Mouse (Mus musculus) embryonic facial prominence, embryonic 13.5 days (tissue): ENCODE data around the gene Zdhhc1. TPM values are rescaled to one million over a fixed set of nuclear protein-coding genes. Genes with fewer than 3 reads are reported as not detected.

Experiments used
- ATAC-seq: fragments of 200-750 bp; cut with Nextera tagmentation; 2 replicates; pipeline ENCODE4 v1.8.0; 2017; ENCODE audit warnings: low read depth; ENCODE audit not compliant: insufficient number of reproducible peaks, insufficient read depth, low FRiP score, low TSS enrichment
- H3K27ac ChIP-seq: fragments of 300-500 bp; sonication (generic); 2 replicates; pipeline ENCODE4 v1.5.1; 2015; ENCODE audit warnings: moderate library complexity, mild to moderate bottlenecking, inconsistent platforms
- H3K27me3 ChIP-seq: fragments of 300-500 bp; sonication (generic); 2 replicates; pipeline ENCODE4 v1.6.1; 2015; ENCODE audit warnings: mild to moderate bottlenecking, inconsistent platforms
- H3K36me3 ChIP-seq: fragments of 300-500 bp; sonication (generic); 2 replicates; pipeline ENCODE4 v1.6.1; 2015; ENCODE audit warnings: mild to moderate bottlenecking, inconsistent platforms
- H3K4me1 ChIP-seq: fragments of 300-500 bp; sonication (generic); 2 replicates; pipeline ENCODE4 v1.6.1; 2015; ENCODE audit warnings: inconsistent platforms
- H3K4me2 ChIP-seq: fragments of 300-500 bp; sonication (generic); 2 replicates; pipeline ENCODE4 v1.6.1; 2015; ENCODE audit warnings: moderate library complexity, mild to moderate bottlenecking, inconsistent platforms
- H3K4me3 ChIP-seq: fragments of 300-500 bp; sonication (generic); 2 replicates; pipeline ENCODE4 v1.5.1; 2015; ENCODE audit warnings: mild to moderate bottlenecking, inconsistent platforms
- H3K9ac ChIP-seq: fragments of 300-500 bp; sonication (generic); 2 replicates; pipeline ENCODE4 v1.6.1; 2015; ENCODE audit warnings: mild to moderate bottlenecking, inconsistent platforms
- H3K9me3 ChIP-seq: fragments of 300-500 bp; sonication (generic); 2 replicates; pipeline ENCODE4 v1.6.1; 2016; ENCODE audit warnings: inconsistent platforms
- WGBS: fragments of 180-500 bp; shearing (Covaris S2); methylation state at CpG from one replicate; pipeline ENCODE4 v1.1.7; 2015; ENCODE audit warnings: mixed read lengths; 5-methylcytosine and 5-hydroxymethylcytosine counted together
- polyA plus RNA-seq: library from polyadenylated mRNA; unstranded; fragments of >200 nt; fragmentation: Nextera tagmentation; extraction: Ambion mirVana; gene quantifications from 2 replicates; pipeline ENCODE4 v1.2.1, GENCODE M21; 2015

Zdhhc1 gene
- polyA plus RNA-seq, 1 experiment from 2014 or later = 53.3 TPM

GRCm38 (mm10) chr8:105516018-105516645 is 19.4 kb upstream of the Zdhhc1 start:
- Histone ChIP-seq H3K36me3 (0 out of 2 replicates have a peak, but pooled peaks cover 1% of the 10 kb centered on the region), H3K9me3 (no peaks in the 10 kb centered on the region), H3K27me3 (peaks cover 43% of the 10 kb centered on the region), H3K4me3 (peak overlapping the region; percentile 20), H3K4me2 (peak overlapping the region; percentile 51), H3K9ac (0 out of 2 replicates have a peak overlapping the region, but pooled peaks have one; percentile 44), H3K27ac (no peak overlapping the region), H3K4me1 (peaks cover 29% of the 10 kb centered on the region)
- ATAC-seq = 0 out of 2 replicates have a peak, but pooled peaks have one; percentile 30
- WGBS = 10% methylated on average over 12 of the region's 12 CpGs

- H3K4me3 ChIP-seq = no peak overlapping the region
- H3K4me2 ChIP-seq = no peak overlapping the region
- no peak overlapping the region for H3K9ac ChIP-seq
- H3K9me3 ChIP-seq = no peaks in the 10 kb centered on the region
- no peak overlapping the region for H3K27ac ChIP-seq
- peaks cover 34% of the 10 kb centered on the region for H3K27me3 ChIP-seq
- ATAC-seq = no peak
- H3K4me1 ChIP-seq = peaks cover 32% of the 10 kb centered on the region
- H3K36me3 ChIP-seq = no peaks in the 10 kb centered on the region
- WGBS = 72% methylated on average over 5 of the region's 5 CpGs
These were observed 18.0 kb upstream of the Zdhhc1 start for GRCm38 (mm10) chr8:105514656-105515055.

GRCm38 (mm10) chr8:105514194-105514593 is 17.5 kb upstream of the Zdhhc1 start:
- WGBS = 88% methylated on average over 6 of the region's 6 CpGs
- Histone ChIP-seq H3K36me3 (no peaks in the 10 kb centered on the region), H3K27me3 (peaks cover 29% of the 10 kb centered on the region), H3K4me2 (no peak overlapping the region), H3K4me1 (peaks cover 32% of the 10 kb centered on the region), H3K27ac (no peak overlapping the region), H3K9ac (no peak overlapping the region), H3K4me3 (no peak overlapping the region), H3K9me3 (no peaks in the 10 kb centered on the region)
- no peak for ATAC-seq

GRCm38 (mm10) chr8:105509997-105510735 is 13.5 kb upstream of the Zdhhc1 start:
- Histone ChIP-seq H3K9me3 (no peaks in the 10 kb centered on the region), H3K4me2 (peak overlapping the region; percentile 24; the same call in 1 of the 2 replicates), H3K27me3 (no peaks in the 10 kb centered on the region; the same call in 1 of the 2 replicates), H3K9ac (no peak overlapping the region), H3K27ac (peak overlapping the region; percentile 76), H3K4me3 (no peak overlapping the region), H3K36me3 (no peaks in the 10 kb centered on the region), H3K4me1 (peaks cover 26% of the 10 kb centered on the region)
- ATAC-seq = no peak
- 31% methylated on average over 12 of the region's 12 CpGs for WGBS

- Histone ChIP-seq H3K9ac (no peak overlapping the region), H3K4me3 (no peak overlapping the region), H3K4me2 (peak overlapping the region; percentile 9; the same call in 1 of the 2 replicates), H3K36me3 (no peaks in the 10 kb centered on the region), H3K9me3 (no peaks in the 10 kb centered on the region), H3K27me3 (no peaks in the 10 kb centered on the region), H3K27ac (peak overlapping the region; percentile 76), H3K4me1 (peaks cover 26% of the 10 kb centered on the region)
- ATAC-seq = peak; percentile 74
- WGBS = 27% methylated on average over 2 of the region's 2 CpGs
These were observed 12.1 kb upstream of the Zdhhc1 start for GRCm38 (mm10) chr8:105508758-105509157.

- Histone ChIP-seq H3K4me3 (no peak overlapping the region), H3K9me3 (no peaks in the 10 kb centered on the region), H3K4me2 (no peak overlapping the region), H3K27me3 (no peaks in the 10 kb centered on the region), H3K36me3 (no peaks in the 10 kb centered on the region), H3K27ac (no peak overlapping the region), H3K9ac (no peak overlapping the region), H3K4me1 (peaks cover 26% of the 10 kb centered on the region)
- 65% methylated on average over 6 of the region's 6 CpGs for WGBS
- ATAC-seq = no peak
These were observed 10.3 kb upstream of the Zdhhc1 start for GRCm38 (mm10) chr8:105506977-105507376.

- no peak overlapping the region for H3K4me2 ChIP-seq
- ATAC-seq = no peak
- no peaks in the 10 kb centered on the region for H3K9me3 ChIP-seq
- H3K4me1 ChIP-seq = peaks cover 15% of the 10 kb centered on the region
- H3K27ac ChIP-seq = peak overlapping the region; percentile 39; the same call in 1 of the 2 replicates
- H3K9ac ChIP-seq = no peak overlapping the region
- H3K27me3 ChIP-seq = no peaks in the 10 kb centered on the region
- WGBS = 89% methylated on average over 3 of the region's 3 CpGs
- H3K36me3 ChIP-seq = no peaks in the 10 kb centered on the region
- no peak overlapping the region for H3K4me3 ChIP-seq
These were observed 7.9 kb upstream of the Zdhhc1 start for GRCm38 (mm10) chr8:105504617-105505016.

- no peak overlapping the region for H3K9ac ChIP-seq
- no peak overlapping the region for H3K4me3 ChIP-seq
- ATAC-seq = no peak
- no peak overlapping the region for H3K27ac ChIP-seq
- no peak overlapping the region for H3K4me2 ChIP-seq
- no peaks in the 10 kb centered on the region for H3K36me3 ChIP-seq
- no peaks in the 10 kb centered on the region for H3K27me3 ChIP-seq
- H3K9me3 ChIP-seq = no peaks in the 10 kb centered on the region
- 77% methylated on average over 12 of the region's 12 CpGs for WGBS
- peaks cover 17% of the 10 kb centered on the region for H3K4me1 ChIP-seq
These were observed 3.1 kb upstream of the Zdhhc1 start for GRCm38 (mm10) chr8:105499787-105500186.

GRCm38 (mm10) chr8:105495350-105496302 is 1.1 kb downstream of the Zdhhc1 start:
- Histone ChIP-seq H3K27me3 (no peaks in the 10 kb centered on the region), H3K9ac (peak overlapping the region; percentile 92), H3K36me3 (no peaks in the 10 kb centered on the region), H3K4me1 (peaks cover 31% of the 10 kb centered on the region), H3K4me3 (peak overlapping the region; percentile 90), H3K27ac (peak overlapping the region; percentile 85), H3K4me2 (peak overlapping the region; percentile 87), H3K9me3 (no peaks in the 10 kb centered on the region)
- 34% methylated on average over 17 of the region's 17 CpGs for WGBS
- no peak for ATAC-seq

- H3K4me2 ChIP-seq = no peak overlapping the region
- H3K36me3 ChIP-seq = no peaks in the 10 kb centered on the region
- no peak for ATAC-seq
- H3K9me3 ChIP-seq = no peaks in the 10 kb centered on the region
- no peak overlapping the region for H3K4me3 ChIP-seq
- 78% methylated on average over 3 of the region's 3 CpGs for WGBS
- 0 out of 2 replicates have a peak overlapping the region, but pooled peaks have one; percentile 27 for H3K9ac ChIP-seq
- no peaks in the 10 kb centered on the region for H3K27me3 ChIP-seq
- no peak overlapping the region for H3K27ac ChIP-seq
- peaks cover 31% of the 10 kb centered on the region for H3K4me1 ChIP-seq
These were observed 2.1 kb downstream of the Zdhhc1 start for GRCm38 (mm10) chr8:105494566-105494965.

GRCm38 (mm10) chr8:105493495-105493894 is 3.2 kb downstream of the Zdhhc1 start:
- H3K27ac ChIP-seq = 0 out of 2 replicates have a peak overlapping the region, but pooled peaks have one; percentile 44
- H3K36me3 ChIP-seq = no peaks in the 10 kb centered on the region
- no peak for ATAC-seq
- H3K4me3 ChIP-seq = no peak overlapping the region
- H3K9me3 ChIP-seq = no peaks in the 10 kb centered on the region
- H3K27me3 ChIP-seq = no peaks in the 10 kb centered on the region
- H3K4me1 ChIP-seq = peaks cover 31% of the 10 kb centered on the region
- no peak overlapping the region for H3K9ac ChIP-seq
- H3K4me2 ChIP-seq = no peak overlapping the region
- 11% methylated on average over 3 of the region's 3 CpGs for WGBS
